Mouse (Mus musculus): Measurements from ENCODE around the gene Gpc6.

Gpc6 gene

GRCm38 (mm10) chr14:117061527-117061926 lies 136.4 kb downstream of the Gpc6 start:
- no peak for DNase-seq (ENCODE audit: low spot score)

GRCm38 (mm10) chr14:117068179-117068578 lies 143.1 kb downstream of the Gpc6 start:
- no peak for DNase-seq (ENCODE audit: low spot score)

GRCm38 (mm10) chr14:117070470-117071085 lies 145.5 kb downstream of the Gpc6 start:
- DNase-seq (ENCODE audit: low spot score), result no peak

GRCm38 (mm10) chr14:117093586-117093985 lies 168.5 kb downstream of the Gpc6 start:
- no peak for DNase-seq (ENCODE audit: low spot score)

- DNase-seq (ENCODE audit: low spot score), result peak; percentile 2
Measured at GRCm38 (mm10) chr14:117106900-117107299, 181.8 kb downstream of the Gpc6 start.

- no peak for DNase-seq (ENCODE audit: low spot score)
Measured at GRCm38 (mm10) chr14:117113153-117113552, 188.0 kb downstream of the Gpc6 start.

GRCm38 (mm10) chr14:117122036-117122435 lies 196.9 kb downstream of the Gpc6 start:
- no peak for DNase-seq (ENCODE audit: low spot score)

- no peak for DNase-seq (ENCODE audit: low spot score)
Measured at GRCm38 (mm10) chr14:117130334-117130733, 205.2 kb downstream of the Gpc6 start.

GRCm38 (mm10) chr14:117131324-117131723 lies 206.2 kb downstream of the Gpc6 start:
- no peak for DNase-seq (ENCODE audit: low spot score)

- no peak for DNase-seq (ENCODE audit: low spot score)
Measured at GRCm38 (mm10) chr14:117141077-117141848, 216.1 kb downstream of the Gpc6 start.

GRCm38 (mm10) chr14:117146089-117146488 lies 221.0 kb downstream of the Gpc6 start:
- no peak for DNase-seq (ENCODE audit: low spot score)

GRCm38 (mm10) chr14:117146665-117147064 lies 221.6 kb downstream of the Gpc6 start:
- DNase-seq (ENCODE audit: low spot score), result no peak

GRCm38 (mm10) chr14:117151621-117152020 lies 226.5 kb downstream of the Gpc6 start:
- no peak for DNase-seq (ENCODE audit: low spot score)

GRCm38 (mm10) chr14:117155884-117156465 lies 230.9 kb downstream of the Gpc6 start:
- DNase-seq (ENCODE audit: low spot score), result no peak

- DNase-seq (ENCODE audit: low spot score), result no peak
Measured at GRCm38 (mm10) chr14:117157426-117157825, 232.3 kb downstream of the Gpc6 start.

GRCm38 (mm10) chr14:117166350-117166749 lies 241.2 kb downstream of the Gpc6 start:
- no peak for DNase-seq (ENCODE audit: low spot score)

GRCm38 (mm10) chr14:117193364-117193763 lies 268.2 kb downstream of the Gpc6 start:
- DNase-seq (ENCODE audit: low spot score), result no peak

GRCm38 (mm10) chr14:117202012-117202411 lies 276.9 kb downstream of the Gpc6 start:
- no peak for DNase-seq (ENCODE audit: low spot score)

- DNase-seq (ENCODE audit: low spot score), result no peak
Measured at GRCm38 (mm10) chr14:117203960-117204359, 278.8 kb downstream of the Gpc6 start.

- DNase-seq (ENCODE audit: low spot score), result no peak
Measured at GRCm38 (mm10) chr14:117214373-117214772, 289.3 kb downstream of the Gpc6 start.

GRCm38 (mm10) chr14:117226920-117227319 lies 301.8 kb downstream of the Gpc6 start:
- DNase-seq (ENCODE audit: low spot score), result no peak

- DNase-seq (ENCODE audit: low spot score), result no peak
Measured at GRCm38 (mm10) chr14:117230476-117230875, 305.4 kb downstream of the Gpc6 start.

GRCm38 (mm10) chr14:117238226-117238625 lies 313.1 kb downstream of the Gpc6 start:
- DNase-seq (ENCODE audit: low spot score), result no peak

Measured in left cerebral cortex, adult 11 months (tissue).